Mouse (Mus musculus): ENCODE data around the gene Adam1a.

DNA sequence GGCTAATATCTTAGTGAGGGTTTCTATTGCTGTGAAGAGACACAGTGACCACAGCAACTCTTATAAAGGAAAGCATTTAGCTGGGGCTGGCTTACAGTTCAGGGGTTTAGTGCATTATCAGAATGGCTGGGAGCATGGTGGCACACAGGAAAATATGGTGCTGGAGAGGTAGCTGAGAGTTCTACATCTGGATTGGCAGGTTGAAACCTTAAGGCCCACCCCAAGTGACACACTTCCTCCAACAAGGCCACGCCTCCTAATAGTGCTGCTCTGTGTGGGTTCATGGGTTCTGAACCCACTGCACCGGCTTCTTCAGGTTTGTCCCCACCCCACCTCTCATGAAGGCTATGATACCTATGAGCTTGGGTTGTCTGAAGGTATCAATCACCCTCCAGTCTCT lies 72.9 kb downstream of the Adam1a start:
- TF ChIP-seq CTCF (IDR thresholded peaks at IDR 0.05; ENCODE audit: insufficient read depth, low read length) (no peak), POLR2A (IDR thresholded peaks at IDR 0.05; ENCODE audit: borderline replicate concordance, extremely low read depth, low read depth, low read length) (no peak)
